22 mouse cellular contexts compared by ENCODE assay signal in the genomic region with DNA sequence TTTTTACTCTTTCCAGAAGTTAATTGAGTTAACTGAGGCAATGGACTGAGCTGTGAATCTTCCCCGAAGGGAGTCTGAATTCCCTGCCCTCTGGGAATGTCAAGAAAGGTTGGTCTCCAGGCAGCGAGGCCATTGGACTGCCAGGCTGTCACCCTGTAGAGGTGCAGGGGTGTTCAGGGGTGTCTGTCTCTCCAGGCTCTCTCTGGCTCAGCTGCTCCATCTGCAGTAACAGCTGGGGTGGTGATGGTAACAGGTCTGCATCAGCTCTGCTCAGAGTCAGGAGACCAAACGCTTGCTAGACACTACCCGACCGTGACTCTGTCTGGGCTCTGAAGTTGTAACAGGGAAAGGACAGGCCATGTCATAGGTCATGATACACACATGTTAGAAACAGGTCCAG.
A peak's percentile ranks its signal among the peaks of the same experiment; 100 is the strongest.
DNase-seq lines count a peak whose midpoint lies in the region; ATAC-seq and TF ChIP-seq lines count a peak whose summit lies in the region.
"Had no signal": no experiment of that assay in that cellular context is flagged by ENCODE, and none has a peak within 500 bp of the region (broad histone marks: within the 10 kb centered on the region; RNA-seq: fewer than 3 reads in every experiment).

No protein-coding gene starts in this region.

- no peak overlapping the region for H3K27ac ChIP-seq in embryonic facial prominence, embryonic 13.5 days
- H3K27ac ChIP-seq in embryonic facial prominence, embryonic 10.5 days (replicated peaks) = no peak overlapping the region
- H3K27ac ChIP-seq in hindbrain, embryonic 16.5 days (ENCODE audit: low read depth, low read length) = no peak overlapping the region
- no peak overlapping the region for H3K27ac ChIP-seq in hindbrain, embryonic 13.5 days
- no peak overlapping the region for H3K27ac ChIP-seq in midbrain, postnatal 0 days (ENCODE audit: low read depth, low read length)
- no peak overlapping the region for H3K27ac ChIP-seq in midbrain, embryonic 14.5 days (replicated peaks; ENCODE audit: low read depth, low read length)
- H3K27ac ChIP-seq: forebrain, embryonic 13.5 days; heart, embryonic 13.5 days; hindbrain, embryonic 15.5 days had no signal

- no peak for ATAC-seq in embryonic facial prominence, embryonic 13.5 days (ENCODE audit: insufficient number of reproducible peaks, insufficient read depth, low FRiP score, low TSS enrichment, low read depth)
- 0 out of 2 replicates have a peak, but pooled peaks have one; percentile 38 for ATAC-seq in hindbrain, embryonic 16.5 days
- ATAC-seq in hindbrain, embryonic 13.5 days (ENCODE audit: low FRiP score) = no peak
- ATAC-seq in midbrain, postnatal 0 days (ENCODE audit: low FRiP score) = no peak
- ATAC-seq in midbrain, embryonic 14.5 days (ENCODE audit: low FRiP score, low TSS enrichment) = no peak
- ATAC-seq: activated CD4-positive, CD25-positive, alpha-beta regulatory T cell, adult 4 months; CD4-positive, CD25-positive, alpha-beta regulatory T cell, adult 4 months; forebrain, embryonic 13.5 days had no signal

- intact Hi-C loops in left cerebral cortex, postnatal 4 days (cut with DNase I) = loop anchor here (5.0 kb wide), 1 partner anchor 135 kb away; no protein-coding TSS in a partner anchor

- no peak overlapping the region for H3K4me2 ChIP-seq in embryonic facial prominence, embryonic 13.5 days
- no peak overlapping the region for H3K4me2 ChIP-seq in hindbrain, embryonic 16.5 days (ENCODE audit: low read length)
- no peak overlapping the region for H3K4me2 ChIP-seq in hindbrain, embryonic 13.5 days
- H3K4me2 ChIP-seq in midbrain, postnatal 0 days (ENCODE audit: low read depth, low read length, poor library complexity, severe bottlenecking) = no peak overlapping the region
- no peak overlapping the region for H3K4me2 ChIP-seq in midbrain, embryonic 14.5 days (ENCODE audit: low read length)
- H3K4me2 ChIP-seq: forebrain, embryonic 13.5 days; heart, embryonic 13.5 days; hindbrain, embryonic 15.5 days had no signal

- DNase-seq in embryonic facial prominence, embryonic 10.5 days (ENCODE audit: low spot score) = no peak
- peak; percentile 24 for DNase-seq in midbrain, postnatal 0 days (ENCODE audit: low spot score)
- DNase-seq in midbrain, embryonic 14.5 days = no peak
- no peak for DNase-seq in left cerebral cortex, postnatal 4 days
- DNase-seq: adrenal gland, postnatal 14 days; B cell, adult 2 months; cerebellum, adult 18-20 months; cerebellum, adult 9-11 months; cerebellum, postnatal 36 days; gastrocnemius, postnatal 36 days; heart, adult 11 months; heart, postnatal 36 days; kidney, adult 18-20 months had no signal

- TF ChIP-seq CTCF in midbrain, postnatal 0 days (IDR thresholded peaks at IDR 0.05) = peak; percentile 47

- H3K9me3 ChIP-seq in embryonic facial prominence, embryonic 13.5 days = no peaks in the 10 kb centered on the region
- no peaks in the 10 kb centered on the region for H3K9me3 ChIP-seq in embryonic facial prominence, embryonic 10.5 days
- no peaks in the 10 kb centered on the region for H3K9me3 ChIP-seq in hindbrain, embryonic 16.5 days (ENCODE audit: control insufficient read depth, low read length)
- H3K9me3 ChIP-seq in hindbrain, embryonic 13.5 days = no peaks in the 10 kb centered on the region
- H3K9me3 ChIP-seq in midbrain, postnatal 0 days (ENCODE audit: low read length) = no peaks in the 10 kb centered on the region
- H3K9me3 ChIP-seq in midbrain, embryonic 14.5 days (ENCODE audit: control insufficient read depth, low read length) = no peaks in the 10 kb centered on the region
- H3K9me3 ChIP-seq: forebrain, embryonic 13.5 days; heart, embryonic 13.5 days; hindbrain, embryonic 15.5 days had no signal

- H3K36me3 ChIP-seq in embryonic facial prominence, embryonic 13.5 days = no peaks in the 10 kb centered on the region
- H3K36me3 ChIP-seq in embryonic facial prominence, embryonic 10.5 days (replicated peaks) = no peaks in the 10 kb centered on the region
- H3K36me3 ChIP-seq in hindbrain, embryonic 16.5 days (ENCODE audit: control insufficient read depth, insufficient read depth, low read length) = no peaks in the 10 kb centered on the region
- H3K36me3 ChIP-seq in hindbrain, embryonic 13.5 days = no peaks in the 10 kb centered on the region
- no peaks in the 10 kb centered on the region for H3K36me3 ChIP-seq in midbrain, postnatal 0 days (ENCODE audit: insufficient read depth, low read length)
- no peaks in the 10 kb centered on the region for H3K36me3 ChIP-seq in midbrain, embryonic 14.5 days (ENCODE audit: control insufficient read depth, insufficient read depth, low read length)
- H3K36me3 ChIP-seq: G1E; heart, embryonic 13.5 days; hindbrain, embryonic 15.5 days had no signal

- H3K27me3 ChIP-seq in embryonic facial prominence, embryonic 13.5 days = no peaks in the 10 kb centered on the region
- peaks cover 6% of the 10 kb centered on the region; the same call in 1 of the 2 replicates for H3K27me3 ChIP-seq in embryonic facial prominence, embryonic 10.5 days (replicated peaks; ENCODE audit: low read depth, poor library complexity, severe bottlenecking)
- H3K27me3 ChIP-seq in hindbrain, embryonic 16.5 days (replicated peaks; ENCODE audit: control insufficient read depth, insufficient read depth, low read length) = no peaks in the 10 kb centered on the region
- H3K27me3 ChIP-seq in hindbrain, embryonic 13.5 days = no peaks in the 10 kb centered on the region
- no peaks in the 10 kb centered on the region for H3K27me3 ChIP-seq in midbrain, postnatal 0 days (ENCODE audit: insufficient read depth, low read length)
- H3K27me3 ChIP-seq in midbrain, embryonic 14.5 days (ENCODE audit: control insufficient read depth, insufficient read depth, low read length) = no peaks in the 10 kb centered on the region
- H3K27me3 ChIP-seq: forebrain, embryonic 13.5 days; hindbrain, embryonic 15.5 days had no signal

- H3K4me1 ChIP-seq in embryonic facial prominence, embryonic 13.5 days = no peaks in the 10 kb centered on the region; the same call in 1 of the 2 replicates
- 0 out of 2 replicates have a peak, but pooled peaks cover 4% of the 10 kb centered on the region for H3K4me1 ChIP-seq in embryonic facial prominence, embryonic 10.5 days
- H3K4me1 ChIP-seq in hindbrain, embryonic 16.5 days (ENCODE audit: control insufficient read depth, insufficient read depth, low read depth, low read length) = no peaks in the 10 kb centered on the region
- H3K4me1 ChIP-seq in hindbrain, embryonic 13.5 days (replicated peaks) = peaks cover 35% of the 10 kb centered on the region
- H3K4me1 ChIP-seq in midbrain, postnatal 0 days (ENCODE audit: insufficient read depth, low read length) = no peaks in the 10 kb centered on the region
- peaks cover 3% of the 10 kb centered on the region for H3K4me1 ChIP-seq in midbrain, embryonic 14.5 days (ENCODE audit: control insufficient read depth, insufficient read depth, low read length)
- H3K4me1 ChIP-seq: heart, embryonic 13.5 days had no signal

- no peak overlapping the region for H3K4me3 ChIP-seq in embryonic facial prominence, embryonic 13.5 days
- no peak overlapping the region for H3K4me3 ChIP-seq in embryonic facial prominence, embryonic 10.5 days
- H3K4me3 ChIP-seq in hindbrain, embryonic 16.5 days (ENCODE audit: low read length) = no peak overlapping the region
- no peak overlapping the region for H3K4me3 ChIP-seq in hindbrain, embryonic 13.5 days
- H3K4me3 ChIP-seq in midbrain, postnatal 0 days (ENCODE audit: low read depth, low read length) = no peak overlapping the region
- no peak overlapping the region for H3K4me3 ChIP-seq in midbrain, embryonic 14.5 days (replicated peaks; ENCODE audit: low read depth, low read length)
- H3K4me3 ChIP-seq: forebrain, embryonic 13.5 days; heart, embryonic 13.5 days; hindbrain, embryonic 15.5 days had no signal

- 0 out of 2 replicates have a peak overlapping the region, but pooled peaks have one; percentile 3 for H3K9ac ChIP-seq in embryonic facial prominence, embryonic 13.5 days
- no peak overlapping the region for H3K9ac ChIP-seq in hindbrain, embryonic 16.5 days (ENCODE audit: low read depth, low read length)
- no peak overlapping the region for H3K9ac ChIP-seq in hindbrain, embryonic 13.5 days
- H3K9ac ChIP-seq in midbrain, postnatal 0 days (replicated peaks; ENCODE audit: low read length, poor library complexity, severe bottlenecking) = no peak overlapping the region
- H3K9ac ChIP-seq in midbrain, embryonic 14.5 days (replicated peaks; ENCODE audit: low read length) = no peak overlapping the region
- H3K9ac ChIP-seq: forebrain, embryonic 13.5 days; heart, embryonic 13.5 days; hindbrain, embryonic 15.5 days had no signal

- WGBS in embryonic facial prominence, embryonic 13.5 days = 60% methylated on average over 5 of the region's 5 CpGs
- 66% methylated on average over 5 of the region's 5 CpGs for WGBS in embryonic facial prominence, embryonic 10.5 days
- WGBS in hindbrain, embryonic 16.5 days = 47% methylated on average over 5 of the region's 5 CpGs
- WGBS in hindbrain, embryonic 13.5 days = 60% methylated on average over 5 of the region's 5 CpGs
- WGBS in midbrain, postnatal 0 days = 56% methylated on average over 5 of the region's 5 CpGs
- WGBS in midbrain, embryonic 14.5 days = 69% methylated on average over 5 of the region's 5 CpGs
